Mouse (Mus musculus) frontal cortex, adult (tissue): Measurements from ENCODE around the gene Hmgb1.

Experiments
- ATAC-seq: cut with Nextera tagmentation; 2 replicates; pipeline ENCODE4 v1.9.2; 2017; ENCODE audit warnings: mild to moderate bottlenecking, moderate library complexity, mixed read lengths; ENCODE audit not compliant: low TSS enrichment

Gene Hmgb1

GRCm38 (mm10) chr5:149062833-149063232 is 121.5 kb downstream of the Hmgb1 start:
- no peak for ATAC-seq

- ATAC-seq: no peak
Measured at GRCm38 (mm10) chr5:149053352-149054168, 130.7 kb downstream of the Hmgb1 start.

- peak; percentile 97 for ATAC-seq
Measured at GRCm38 (mm10) chr5:149052421-149053338, 131.6 kb downstream of the Hmgb1 start.

GRCm38 (mm10) chr5:149051571-149052420 is 132.5 kb downstream of the Hmgb1 start:
- peak; percentile 49; the same call in 1 of the 2 replicates for ATAC-seq

- no peak for ATAC-seq
Measured at GRCm38 (mm10) chr5:149051194-149051570, 133.1 kb downstream of the Hmgb1 start.

- ATAC-seq: no peak
Measured at GRCm38 (mm10) chr5:149050588-149051160, 133.6 kb downstream of the Hmgb1 start.

GRCm38 (mm10) chr5:149049435-149049834 is 134.9 kb downstream of the Hmgb1 start:
- ATAC-seq: no peak

- ATAC-seq: no peak
Measured at GRCm38 (mm10) chr5:149048961-149049360, 135.3 kb downstream of the Hmgb1 start.

GRCm38 (mm10) chr5:149046650-149047049 is 137.6 kb downstream of the Hmgb1 start:
- ATAC-seq: no peak

GRCm38 (mm10) chr5:149045470-149046085 is 138.7 kb downstream of the Hmgb1 start:
- no peak for ATAC-seq

- no peak for ATAC-seq
Measured at GRCm38 (mm10) chr5:149045054-149045453, 139.2 kb downstream of the Hmgb1 start.

- no peak for ATAC-seq
Measured at GRCm38 (mm10) chr5:149044067-149044466, 140.2 kb downstream of the Hmgb1 start.

- ATAC-seq: no peak
Measured at GRCm38 (mm10) chr5:149043240-149043639, 141.0 kb downstream of the Hmgb1 start.

GRCm38 (mm10) chr5:149039825-149040224 is 144.5 kb downstream of the Hmgb1 start:
- ATAC-seq: no peak

GRCm38 (mm10) chr5:149037729-149038128 is 146.6 kb downstream of the Hmgb1 start:
- no peak for ATAC-seq

- ATAC-seq: no peak
Measured at GRCm38 (mm10) chr5:149036920-149037319, 147.4 kb downstream of the Hmgb1 start.

- ATAC-seq: no peak
Measured at GRCm38 (mm10) chr5:149032438-149032837, 151.9 kb downstream of the Hmgb1 start.

GRCm38 (mm10) chr5:149031199-149031750 is 153.0 kb downstream of the Hmgb1 start:
- peak; percentile 91 for ATAC-seq

GRCm38 (mm10) chr5:149030103-149030502 is 154.2 kb downstream of the Hmgb1 start:
- ATAC-seq: no peak

GRCm38 (mm10) chr5:149028394-149028793 is 155.9 kb downstream of the Hmgb1 start:
- no peak for ATAC-seq

- ATAC-seq: no peak
Measured at GRCm38 (mm10) chr5:149027389-149027788, 156.9 kb downstream of the Hmgb1 start.
